ENCODE assay signal across 10 mouse cellular contexts in the genomic region with DNA sequence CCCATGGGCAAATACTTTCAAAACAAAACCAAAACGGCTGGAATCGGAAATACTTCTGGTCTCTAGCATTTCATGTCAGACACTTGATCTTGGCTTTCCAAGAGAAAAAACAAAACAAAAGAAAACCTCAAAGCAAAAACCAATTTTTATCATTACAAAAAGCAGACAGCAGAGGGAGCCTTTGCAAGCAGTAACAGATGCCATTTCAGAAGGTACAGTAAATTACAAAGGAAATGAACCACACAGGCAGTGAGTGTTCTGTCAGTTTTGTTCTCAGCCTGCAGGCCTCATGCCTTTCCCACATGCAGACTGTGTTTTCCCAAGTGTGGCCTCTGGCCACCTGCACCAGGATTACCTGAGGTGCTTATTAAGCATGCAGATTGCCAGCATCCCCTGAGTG. TPM values are rescaled to one million over a fixed set of nuclear protein-coding genes. Genes with fewer than 3 reads are reported as not detected.
DNase-seq lines count a peak whose midpoint lies in the region; ATAC-seq and TF ChIP-seq lines count a peak whose summit lies in the region.
"Had no signal": no experiment of that assay in that cellular context is flagged by ENCODE, and none has a peak within 500 bp of the region (broad histone marks: within the 10 kb centered on the region; RNA-seq: fewer than 3 reads in every experiment).

No protein-coding gene starts in this region.

- peak; percentile 62 for TF ChIP-seq CTCF in heart, postnatal 0 days (IDR thresholded peaks at IDR 0.05; ENCODE audit: low read depth)

- no peaks in the 10 kb centered on the region for H3K27me3 ChIP-seq in heart, postnatal 0 days (ENCODE audit: control insufficient read depth, insufficient read depth, low read length)
- no peaks in the 10 kb centered on the region for H3K27me3 ChIP-seq in heart, embryonic 12.5 days (replicated peaks)
- H3K27me3 ChIP-seq in hindbrain, embryonic 15.5 days, result no peaks in the 10 kb centered on the region
- H3K27me3 ChIP-seq: limb, embryonic 12.5 days had no signal

- no peak for ATAC-seq in heart, postnatal 0 days (ENCODE audit: insufficient read depth, low read depth)
- ATAC-seq in heart, embryonic 12.5 days (ENCODE audit: insufficient number of reproducible peaks, low FRiP score), result no peak
- peak; percentile 75 for ATAC-seq in CD4-positive, CD25-positive, alpha-beta regulatory T cell, adult 4 months
- no peak for ATAC-seq in hindbrain, embryonic 15.5 days (ENCODE audit: low FRiP score, low read depth)

- peak; percentile 46 for DNase-seq in heart, postnatal 0 days (ENCODE audit: low spot score)
- peak; percentile 69 for DNase-seq in 3T3-L1 (ENCODE audit: low read depth, low spot score)
- DNase-seq in adrenal gland, adult 18-20 months (ENCODE audit: low spot score in 2 of 2), result no peak
- DNase-seq in layer of hippocampus, adult 9-10 months (ENCODE audit: low spot score), result no peak
- DNase-seq in thymus, postnatal 25 days, result no peak

- TF ChIP-seq EP300 in heart, postnatal 0 days (IDR thresholded peaks at IDR 0.05; ENCODE audit: low read depth), result no peak

- 80% methylated on average over 2 of the region's 2 CpGs for WGBS in heart, postnatal 0 days
- 80% methylated on average over 2 of the region's 2 CpGs for WGBS in heart, embryonic 12.5 days
- 98% methylated on average over 2 of the region's 2 CpGs for WGBS in hindbrain, embryonic 15.5 days

- H3K9me3 ChIP-seq in heart, postnatal 0 days (replicated peaks; ENCODE audit: control insufficient read depth, low read length), result no peaks in the 10 kb centered on the region
- H3K9me3 ChIP-seq in heart, embryonic 12.5 days (replicated peaks), result no peaks in the 10 kb centered on the region
- H3K9me3 ChIP-seq in hindbrain, embryonic 15.5 days, result no peaks in the 10 kb centered on the region
- H3K9me3 ChIP-seq: heart, embryonic 10.5 days; limb, embryonic 12.5 days had no signal

- peaks cover 79% of the 10 kb centered on the region for H3K36me3 ChIP-seq in heart, postnatal 0 days (replicated peaks; ENCODE audit: control insufficient read depth, insufficient read depth, low read length)
- peaks cover 76% of the 10 kb centered on the region for H3K36me3 ChIP-seq in heart, embryonic 12.5 days
- peaks cover 37% of the 10 kb centered on the region for H3K36me3 ChIP-seq in hindbrain, embryonic 15.5 days

- no peak overlapping the region for H3K4me3 ChIP-seq in heart, postnatal 0 days (ENCODE audit: low read depth, low read length)
- no peak overlapping the region for H3K4me3 ChIP-seq in heart, embryonic 12.5 days
- H3K4me3 ChIP-seq in hindbrain, embryonic 15.5 days, result no peak overlapping the region
- H3K4me3 ChIP-seq: heart, embryonic 10.5 days; limb, embryonic 12.5 days had no signal

- no peak overlapping the region for H3K9ac ChIP-seq in heart, postnatal 0 days (replicated peaks; ENCODE audit: low read depth, low read length)
- H3K9ac ChIP-seq in heart, embryonic 12.5 days, result no peak overlapping the region
- H3K9ac ChIP-seq in hindbrain, embryonic 15.5 days, result no peak overlapping the region
- H3K9ac ChIP-seq: limb, embryonic 12.5 days had no signal

- H3K4me2 ChIP-seq in heart, postnatal 0 days (ENCODE audit: low read depth, low read length), result no peak overlapping the region
- no peak overlapping the region for H3K4me2 ChIP-seq in heart, embryonic 12.5 days
- no peak overlapping the region for H3K4me2 ChIP-seq in hindbrain, embryonic 15.5 days
- H3K4me2 ChIP-seq: limb, embryonic 12.5 days had no signal

- no peaks in the 10 kb centered on the region for H3K4me1 ChIP-seq in heart, postnatal 0 days (ENCODE audit: control insufficient read depth, insufficient read depth)
- no peaks in the 10 kb centered on the region for H3K4me1 ChIP-seq in heart, embryonic 12.5 days (replicated peaks)
- no peaks in the 10 kb centered on the region for H3K4me1 ChIP-seq in hindbrain, embryonic 15.5 days (replicated peaks)
- H3K4me1 ChIP-seq: heart, embryonic 10.5 days had no signal

- H3K27ac ChIP-seq in heart, postnatal 0 days (ENCODE audit: low read depth), result no peak overlapping the region
- no peak overlapping the region for H3K27ac ChIP-seq in heart, embryonic 12.5 days (ENCODE audit: poor library complexity, severe bottlenecking)
- H3K27ac ChIP-seq in hindbrain, embryonic 15.5 days (replicated peaks), result peak overlapping the region; percentile 38; the same call in 1 of the 2 replicates
- H3K27ac ChIP-seq: heart, embryonic 10.5 days; limb, embryonic 12.5 days had no signal

RNA-seq across cellular contexts. Expression of gene Gm6096, which starts 1.2 kb away (rescaled TPM):
- not detected in 2 replicates for total RNA-seq in heart, postnatal 0 days (2014; rRNA removed; ENCODE audit: low replicate concordance)
- polyA plus RNA-seq in heart, postnatal 0 days (2015; fragmentation: Nextera tagmentation; extraction: Ambion mirVana), result 0.32 TPM in 1 of 2 replicates, not detected in the other
- polyA plus RNA-seq in heart, embryonic 12.5 days (2016; fragmentation: Nextera tagmentation; extraction: Ambion mirVana), result 0.86 TPM in 1 of 2 replicates, not detected in the other
- 1 to 10 TPM in 1 of 2 experiments, not detected in 1; 1.6 TPM for polyA plus RNA-seq in CD4-positive, CD25-positive, alpha-beta regulatory T cell, adult 4 months (2017; shearing (Covaris generic))
- not detected in 2 replicates for polyA plus RNA-seq in hindbrain, embryonic 15.5 days (2015; fragmentation: Nextera tagmentation; extraction: Ambion mirVana)
- not detected for total RNA-seq in adrenal gland, adult 18-20 months (2021)
- polyA plus RNA-seq: heart, embryonic 10.5 days had no signal

RNA-seq across cellular contexts. Expression of gene Gpi1, which starts 21.9 kb away (rescaled TPM):
- total RNA-seq in heart, postnatal 0 days (2014; rRNA removed; ENCODE audit: low replicate concordance), result 645 and 692 TPM in 2 replicates
- polyA plus RNA-seq in heart, postnatal 0 days (2015; fragmentation: Nextera tagmentation; extraction: Ambion mirVana), result 587 and 618 TPM in 2 replicates
- polyA plus RNA-seq in heart, embryonic 12.5 days (2016; fragmentation: Nextera tagmentation; extraction: Ambion mirVana), result 777 and 794 TPM in 2 replicates
- 100 to 1,000 TPM; 458 to 463 TPM for polyA plus RNA-seq in CD4-positive, CD25-positive, alpha-beta regulatory T cell, adult 4 months (2017; shearing (Covaris generic))
- polyA plus RNA-seq in hindbrain, embryonic 15.5 days (2015; fragmentation: Nextera tagmentation; extraction: Ambion mirVana), result 300 and 313 TPM in 2 replicates
- total RNA-seq in adrenal gland, adult 18-20 months (2021), result 100 to 1,000 TPM; 397 to 651 TPM

RNA-seq across cellular contexts. Expression of gene Pdcd2l, which starts 55.6 kb away (rescaled TPM):
- 32.5 and 41.9 TPM in 2 replicates for total RNA-seq in heart, postnatal 0 days (2014; rRNA removed; ENCODE audit: low replicate concordance)
- 41.7 and 44.0 TPM in 2 replicates for polyA plus RNA-seq in heart, postnatal 0 days (2015; fragmentation: Nextera tagmentation; extraction: Ambion mirVana)
- polyA plus RNA-seq in heart, embryonic 12.5 days (2016; fragmentation: Nextera tagmentation; extraction: Ambion mirVana), result 45.6 and 50.0 TPM in 2 replicates
- 10 to 100 TPM; 27.0 to 30.8 TPM for polyA plus RNA-seq in CD4-positive, CD25-positive, alpha-beta regulatory T cell, adult 4 months (2017; shearing (Covaris generic))
- polyA plus RNA-seq in hindbrain, embryonic 15.5 days (2015; fragmentation: Nextera tagmentation; extraction: Ambion mirVana), result 71.8 and 82.6 TPM in 2 replicates
- 10 to 100 TPM; 17.5 to 19.1 TPM for total RNA-seq in adrenal gland, adult 18-20 months (2021)

Comparison
In these comparisons a context has a peak if more than half of its experiments do, and no peak if none do; other contexts are left out.
1. DNase-seq: peak in heart, postnatal 0 days (single experiment) and 3T3-L1 (single experiment); none in adrenal gland, adult 18-20 months (0 of 2), layer of hippocampus, adult 9-10 months (single experiment) and thymus, postnatal 25 days (single experiment).